Mouse (Mus musculus): Measurements from ENCODE around the gene Tnfrsf13c. TPM values are rescaled to one million over a fixed set of nuclear protein-coding genes. Genes with fewer than 3 reads are reported as not detected.

Tnfrsf13c gene
- total and polyA plus RNA-seq, 2 experiments from 2014 or later = 0.27 to 2.1 TPM

- Histone ChIP-seq H3K27me3 (ENCODE audit: insufficient read depth, low read length) (no peaks in the 10 kb centered on the region), H3K4me3 (ENCODE audit: low read depth, low read length) (no peak overlapping the region), H3K4me2 (ENCODE audit: low read depth, low read length, poor library complexity, severe bottlenecking) (no peak overlapping the region), H3K9me3 (ENCODE audit: low read length) (no peaks in the 10 kb centered on the region), H3K27ac (ENCODE audit: low read depth, low read length) (no peak overlapping the region), H3K4me1 (ENCODE audit: insufficient read depth, low read length) (no peaks in the 10 kb centered on the region), H3K9ac (replicated peaks; ENCODE audit: low read length, poor library complexity, severe bottlenecking) (no peak overlapping the region), H3K36me3 (ENCODE audit: insufficient read depth, low read length) (peaks cover 68% of the 10 kb centered on the region)
- DNase-seq (ENCODE audit: low spot score) (no peak), ATAC-seq (ENCODE audit: low FRiP score) (no peak)
- 87% methylated on average over 4 of the region's 4 CpGs for WGBS
- peak; percentile 28; the same call in 1 of the 2 replicates for TF ChIP-seq CTCF (IDR thresholded peaks at IDR 0.05)
Measured at GRCm38 (mm10) chr15:82187401-82187800, 36.8 kb downstream of the Tnfrsf13c start.

GRCm38 (mm10) chr15:82186931-82187330, 37.2 kb downstream of the Tnfrsf13c start:
- no peak overlapping the region for H3K27ac ChIP-seq (ENCODE audit: low read depth, low read length)
- no peaks in the 10 kb centered on the region for H3K27me3 ChIP-seq (ENCODE audit: insufficient read depth, low read length)
- H3K36me3 ChIP-seq (ENCODE audit: insufficient read depth, low read length) = peaks cover 68% of the 10 kb centered on the region
- no peak overlapping the region for H3K4me3 ChIP-seq (ENCODE audit: low read depth, low read length)
- no peak overlapping the region for H3K4me2 ChIP-seq (ENCODE audit: low read depth, low read length, poor library complexity, severe bottlenecking)
- H3K4me1 ChIP-seq (ENCODE audit: insufficient read depth, low read length) = no peaks in the 10 kb centered on the region
- ATAC-seq (ENCODE audit: low FRiP score) = no peak
- no peaks in the 10 kb centered on the region for H3K9me3 ChIP-seq (ENCODE audit: low read length)
- TF ChIP-seq CTCF (IDR thresholded peaks at IDR 0.05) = no peak
- no peak overlapping the region for H3K9ac ChIP-seq (replicated peaks; ENCODE audit: low read length, poor library complexity, severe bottlenecking)
- WGBS = 90% methylated on average over 5 of the region's 5 CpGs
- no peak for DNase-seq (ENCODE audit: low spot score)

- no peak overlapping the region for H3K9ac ChIP-seq (replicated peaks; ENCODE audit: low read length, poor library complexity, severe bottlenecking)
- no peak for TF ChIP-seq CTCF (IDR thresholded peaks at IDR 0.05)
- ATAC-seq (ENCODE audit: low FRiP score) (no peak), DNase-seq (ENCODE audit: low spot score) (no peak)
- H3K4me3 ChIP-seq (ENCODE audit: low read depth, low read length) = no peak overlapping the region
- no peak overlapping the region for H3K27ac ChIP-seq (ENCODE audit: low read depth, low read length)
- H3K27me3 ChIP-seq (ENCODE audit: insufficient read depth, low read length) = no peaks in the 10 kb centered on the region
- H3K4me1 ChIP-seq (ENCODE audit: insufficient read depth, low read length) = no peaks in the 10 kb centered on the region
- no peak overlapping the region for H3K4me2 ChIP-seq (ENCODE audit: low read depth, low read length, poor library complexity, severe bottlenecking)
- WGBS = 84% methylated on average over 14 of the region's 14 CpGs
- no peaks in the 10 kb centered on the region for H3K9me3 ChIP-seq (ENCODE audit: low read length)
- H3K36me3 ChIP-seq (ENCODE audit: insufficient read depth, low read length) = peaks cover 69% of the 10 kb centered on the region
Measured at GRCm38 (mm10) chr15:82186131-82186530, 38.0 kb downstream of the Tnfrsf13c start.

- Histone ChIP-seq H3K36me3 (ENCODE audit: insufficient read depth, low read length) (peaks cover 77% of the 10 kb centered on the region), H3K4me3 (ENCODE audit: low read depth, low read length) (no peak overlapping the region), H3K4me2 (ENCODE audit: low read depth, low read length, poor library complexity, severe bottlenecking) (no peak overlapping the region), H3K4me1 (ENCODE audit: insufficient read depth, low read length) (no peaks in the 10 kb centered on the region), H3K27ac (ENCODE audit: low read depth, low read length) (no peak overlapping the region), H3K9me3 (ENCODE audit: low read length) (no peaks in the 10 kb centered on the region), H3K27me3 (ENCODE audit: insufficient read depth, low read length) (no peaks in the 10 kb centered on the region), H3K9ac (replicated peaks; ENCODE audit: low read length, poor library complexity, severe bottlenecking) (no peak overlapping the region)
- TF ChIP-seq CTCF (IDR thresholded peaks at IDR 0.05) = no peak
- ATAC-seq (ENCODE audit: low FRiP score) (no peak), DNase-seq (ENCODE audit: low spot score) (no peak)
- WGBS = 91% methylated on average over 14 of the region's 14 CpGs
Measured at GRCm38 (mm10) chr15:82185062-82185783, 38.9 kb downstream of the Tnfrsf13c start.

GRCm38 (mm10) chr15:82184656-82185055, 39.5 kb downstream of the Tnfrsf13c start:
- DNase-seq (ENCODE audit: low spot score) (no peak), ATAC-seq (ENCODE audit: low FRiP score) (no peak)
- no peak overlapping the region for H3K4me3 ChIP-seq (ENCODE audit: low read depth, low read length)
- H3K9me3 ChIP-seq (ENCODE audit: low read length) = no peaks in the 10 kb centered on the region
- H3K27ac ChIP-seq (ENCODE audit: low read depth, low read length) = no peak overlapping the region
- H3K36me3 ChIP-seq (ENCODE audit: insufficient read depth, low read length) = peaks cover 82% of the 10 kb centered on the region
- TF ChIP-seq CTCF (IDR thresholded peaks at IDR 0.05) = no peak
- no peaks in the 10 kb centered on the region for H3K4me1 ChIP-seq (ENCODE audit: insufficient read depth, low read length)
- 91% methylated on average over 10 of the region's 10 CpGs for WGBS
- no peak overlapping the region for H3K9ac ChIP-seq (replicated peaks; ENCODE audit: low read length, poor library complexity, severe bottlenecking)
- no peaks in the 10 kb centered on the region for H3K27me3 ChIP-seq (ENCODE audit: insufficient read depth, low read length)
- H3K4me2 ChIP-seq (ENCODE audit: low read depth, low read length, poor library complexity, severe bottlenecking) = no peak overlapping the region

- ATAC-seq (ENCODE audit: low FRiP score) = no peak
Measured at GRCm38 (mm10) chr15:82184183-82184582, 40.0 kb downstream of the Tnfrsf13c start.

More at GRCm38 (mm10) chr15:82184183-82184582, 40.0 kb downstream of the Tnfrsf13c start:
- Histone ChIP-seq H3K9ac (replicated peaks; ENCODE audit: low read length, poor library complexity, severe bottlenecking) (no peak overlapping the region), H3K4me3 (ENCODE audit: low read depth, low read length) (no peak overlapping the region), H3K4me2 (ENCODE audit: low read depth, low read length, poor library complexity, severe bottlenecking) (no peak overlapping the region), H3K9me3 (ENCODE audit: low read length) (no peaks in the 10 kb centered on the region), H3K27me3 (ENCODE audit: insufficient read depth, low read length) (no peaks in the 10 kb centered on the region), H3K27ac (ENCODE audit: low read depth, low read length) (no peak overlapping the region), H3K36me3 (ENCODE audit: insufficient read depth, low read length) (peaks cover 86% of the 10 kb centered on the region), H3K4me1 (ENCODE audit: insufficient read depth, low read length) (no peaks in the 10 kb centered on the region)
- no peak for DNase-seq (ENCODE audit: low spot score)
- WGBS = 83% methylated on average over 7 of the region's 7 CpGs
- TF ChIP-seq CTCF (IDR thresholded peaks at IDR 0.05) = no peak

All from midbrain, postnatal 0 days (tissue).